In the genomic region with DNA sequence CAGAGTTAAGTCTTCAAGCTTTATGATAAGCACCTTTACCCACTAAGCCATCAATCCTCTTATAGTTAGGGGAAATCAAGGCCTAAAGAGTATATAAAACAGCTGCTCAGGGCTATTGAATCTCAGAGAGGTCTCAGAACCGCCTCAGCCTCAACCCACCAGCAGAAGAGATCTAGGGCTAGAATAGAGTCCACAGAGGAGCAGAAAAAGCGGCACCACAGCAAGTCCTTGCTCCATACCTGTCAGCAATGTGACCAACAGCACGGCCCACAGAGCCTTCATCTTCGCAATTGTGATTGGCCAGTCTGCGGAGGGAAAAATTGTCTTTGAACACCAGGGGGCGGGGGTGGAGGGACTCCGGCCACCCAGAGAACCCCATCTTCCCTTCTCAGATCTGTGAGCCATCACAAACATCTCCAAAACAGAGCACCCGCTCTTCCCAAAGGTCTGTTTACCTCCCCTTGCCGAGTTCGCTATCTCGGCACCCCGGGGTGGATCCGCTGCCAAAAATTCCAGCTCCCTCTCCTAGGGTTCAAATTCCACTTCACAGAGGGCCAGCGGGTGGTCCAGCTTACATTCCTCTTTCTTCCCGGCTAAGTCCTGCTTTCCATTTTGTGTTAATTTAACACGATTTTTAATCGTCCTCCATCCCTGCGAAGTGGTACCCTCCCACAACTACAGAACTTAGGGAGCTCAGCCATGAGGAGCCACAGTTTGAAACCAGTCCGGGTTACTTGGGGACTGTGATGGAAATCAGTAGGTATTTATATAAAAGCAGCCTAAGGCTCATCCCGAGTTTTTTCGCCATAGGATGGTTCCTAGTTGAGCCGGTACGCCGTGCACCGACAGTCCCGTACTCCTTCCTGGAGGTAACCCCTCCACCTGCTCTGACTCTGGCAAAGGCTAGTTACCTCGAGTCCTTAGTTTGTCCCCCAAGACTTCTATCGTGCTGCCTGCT, we compare ENCODE assay signal across 8 mouse cellular contexts. TPM values are rescaled to one million over a fixed set of nuclear protein-coding genes. Genes with fewer than 3 reads are reported as not detected.
DNase-seq lines count a peak whose midpoint lies in the region; ATAC-seq and TF ChIP-seq lines count a peak whose summit lies in the region.

No protein-coding gene starts in this region.

- peak overlapping the region; percentile 75 for H3K4me2 ChIP-seq in heart, embryonic 13.5 days
- peak overlapping the region; percentile 73 for H3K4me2 ChIP-seq in limb, embryonic 11.5 days (ENCODE audit: low read depth, severe bottlenecking)
- peak overlapping the region; percentile 52 for H3K4me2 ChIP-seq in midbrain, postnatal 0 days (ENCODE audit: low read depth, low read length, poor library complexity, severe bottlenecking)

- H3K9ac ChIP-seq in heart, embryonic 13.5 days = peak overlapping the region; percentile 80
- H3K9ac ChIP-seq in limb, embryonic 11.5 days (ENCODE audit: low read length) = peak overlapping the region; percentile 41
- peak overlapping the region; percentile 64 for H3K9ac ChIP-seq in midbrain, postnatal 0 days (replicated peaks; ENCODE audit: low read length, poor library complexity, severe bottlenecking)

- peak; percentile 42; the same call in 1 of the 2 replicates for TF ChIP-seq CTCF in thymus, adult 2 months (IDR thresholded peaks at IDR 0.05; ENCODE audit: borderline replicate concordance, control insufficient read depth, extremely low read depth, insufficient read depth, low read length, poor library complexity)
- TF ChIP-seq CTCF in midbrain, postnatal 0 days (IDR thresholded peaks at IDR 0.05) = peak; percentile 57

- no peak for TF ChIP-seq POLR2A in thymus, adult 2 months (IDR thresholded peaks at IDR 0.05; ENCODE audit: control insufficient read depth, extremely low read depth, insufficient read depth, low read length, poor library complexity)

- WGBS in thymus, adult 2 months = 23% methylated on average over 28 of the region's 28 CpGs
- 2% methylated on average over 28 of the region's 28 CpGs for WGBS in heart, embryonic 13.5 days
- 3% methylated on average over 28 of the region's 28 CpGs for WGBS in limb, embryonic 11.5 days
- WGBS in midbrain, postnatal 0 days = 3% methylated on average over 28 of the region's 28 CpGs

- H3K4me1 ChIP-seq in thymus, adult 2 months (replicated peaks; ENCODE audit: control insufficient read depth, insufficient read depth, low read length) = peaks cover 31% of the 10 kb centered on the region
- H3K4me1 ChIP-seq in heart, embryonic 13.5 days = peaks cover 71% of the 10 kb centered on the region
- H3K4me1 ChIP-seq in limb, embryonic 11.5 days (ENCODE audit: control insufficient read depth, insufficient read depth, low read length) = peaks cover 12% of the 10 kb centered on the region
- 0 out of 2 replicates have a peak, but pooled peaks cover 6% of the 10 kb centered on the region for H3K4me1 ChIP-seq in midbrain, postnatal 0 days (ENCODE audit: insufficient read depth, low read length)

- H3K9me3 ChIP-seq in heart, embryonic 13.5 days = no peaks in the 10 kb centered on the region
- H3K9me3 ChIP-seq in limb, embryonic 11.5 days (ENCODE audit: control insufficient read depth, low read length) = no peaks in the 10 kb centered on the region
- no peaks in the 10 kb centered on the region for H3K9me3 ChIP-seq in midbrain, postnatal 0 days (ENCODE audit: low read length)

- H3K4me3 ChIP-seq in thymus, adult 2 months (ENCODE audit: control insufficient read depth, insufficient read depth, low read length) = peak overlapping the region; percentile 11
- H3K4me3 ChIP-seq in heart, embryonic 13.5 days = peak overlapping the region; percentile 55
- peak overlapping the region; percentile 29 for H3K4me3 ChIP-seq in limb, embryonic 11.5 days (ENCODE audit: low read depth, low read length)
- H3K4me3 ChIP-seq in midbrain, postnatal 0 days (ENCODE audit: low read depth, low read length) = peak overlapping the region; percentile 34

- DNase-seq in thymus, adult 2 months = no peak
- DNase-seq in thymus, adult 18-20 months = no peak
- DNase-seq in limb, embryonic 11.5 days (ENCODE audit: low spot score) = peak; percentile 59
- DNase-seq in midbrain, postnatal 0 days (ENCODE audit: low spot score) = peak; percentile 31
- DNase-seq in T-cell, adult 2 months (ENCODE audit: low spot score) = no peak
- DNase-seq in ovary, adult 18-20 months (ENCODE audit: low spot score) = no peak
- DNase-seq in urinary bladder, postnatal 14 days (ENCODE audit: low spot score) = no peak

- H3K36me3 ChIP-seq in thymus, adult 2 months (ENCODE audit: control insufficient read depth, insufficient read depth, low read length) = no peaks in the 10 kb centered on the region
- H3K36me3 ChIP-seq in heart, embryonic 13.5 days = peaks cover 36% of the 10 kb centered on the region
- peaks cover 4% of the 10 kb centered on the region; the same call in 1 of the 2 replicates for H3K36me3 ChIP-seq in limb, embryonic 11.5 days (ENCODE audit: control insufficient read depth, insufficient read depth, low read length)
- H3K36me3 ChIP-seq in midbrain, postnatal 0 days (ENCODE audit: insufficient read depth, low read length) = peaks cover 18% of the 10 kb centered on the region

- H3K27me3 ChIP-seq in thymus, adult 2 months (ENCODE audit: control insufficient read depth, insufficient read depth, low read length) = no peaks in the 10 kb centered on the region
- no peaks in the 10 kb centered on the region for H3K27me3 ChIP-seq in heart, embryonic 13.5 days (replicated peaks)
- H3K27me3 ChIP-seq in limb, embryonic 11.5 days (ENCODE audit: control insufficient read depth, insufficient read depth, low read length) = no peaks in the 10 kb centered on the region
- H3K27me3 ChIP-seq in midbrain, postnatal 0 days (ENCODE audit: insufficient read depth, low read length) = no peaks in the 10 kb centered on the region

- H3K27ac ChIP-seq in thymus, adult 2 months (ENCODE audit: control insufficient read depth, insufficient read depth, low read length) = peak overlapping the region; percentile 33; the same call in 1 of the 2 replicates
- peak overlapping the region; percentile 69 for H3K27ac ChIP-seq in heart, embryonic 13.5 days (replicated peaks)
- H3K27ac ChIP-seq in limb, embryonic 11.5 days (replicated peaks; ENCODE audit: low read depth, low read length) = no peak overlapping the region
- peak overlapping the region; percentile 67 for H3K27ac ChIP-seq in midbrain, postnatal 0 days (ENCODE audit: low read depth, low read length)

- no peak for ATAC-seq in heart, embryonic 13.5 days (ENCODE audit: extremely low read depth, insufficient number of reproducible peaks, low FRiP score, low TSS enrichment)
- ATAC-seq in limb, embryonic 11.5 days (ENCODE audit: insufficient number of reproducible peaks, low FRiP score, low TSS enrichment, low read depth) = no peak
- ATAC-seq in midbrain, postnatal 0 days (ENCODE audit: low FRiP score) = 0 out of 2 replicates have a peak, but pooled peaks have one; percentile 0

RNA-seq across cellular contexts. Expression of a gene that starts 0.8 kb away (rescaled TPM):
- 1,583 and 2,086 TPM in 2 replicates for polyA plus RNA-seq in thymus, adult 2 months (2012; rRNA removed)
- polyA plus RNA-seq in heart, embryonic 13.5 days (2015; fragmentation: Nextera tagmentation; extraction: Ambion mirVana) = 480 and 561 TPM in 2 replicates
- 83.0 and 83.4 TPM in 2 replicates for polyA plus RNA-seq in limb, embryonic 11.5 days (2014; fragmentation: Nextera tagmentation; extraction: Ambion mirVana)
- 1,618 and 2,613 TPM in 2 replicates for total RNA-seq in midbrain, postnatal 0 days (2014; rRNA removed)
- polyA plus RNA-seq in midbrain, postnatal 0 days (2015; fragmentation: Nextera tagmentation; extraction: Ambion mirVana) = 2,139 and 2,488 TPM in 2 replicates

RNA-seq across cellular contexts. Expression of a gene that starts 5.8 kb away (rescaled TPM):
- polyA plus RNA-seq in thymus, adult 2 months (2012; rRNA removed) = 24.8 and 38.0 TPM in 2 replicates
- polyA plus RNA-seq in heart, embryonic 13.5 days (2015; fragmentation: Nextera tagmentation; extraction: Ambion mirVana) = 8.8 and 13.9 TPM in 2 replicates
- polyA plus RNA-seq in limb, embryonic 11.5 days (2014; fragmentation: Nextera tagmentation; extraction: Ambion mirVana) = 4.5 and 5.0 TPM in 2 replicates
- 3.6 and 5.1 TPM in 2 replicates for total RNA-seq in midbrain, postnatal 0 days (2014; rRNA removed)
- 7.9 and 9.0 TPM in 2 replicates for polyA plus RNA-seq in midbrain, postnatal 0 days (2015; fragmentation: Nextera tagmentation; extraction: Ambion mirVana)

RNA-seq across cellular contexts. Expression of a gene that starts 16.9 kb away (rescaled TPM):
- 1.5 and 6.2 TPM in 2 replicates for polyA plus RNA-seq in thymus, adult 2 months (2012; rRNA removed)
- 0.84 and 3.7 TPM in 2 replicates for polyA plus RNA-seq in heart, embryonic 13.5 days (2015; fragmentation: Nextera tagmentation; extraction: Ambion mirVana)
- polyA plus RNA-seq in limb, embryonic 11.5 days (2014; fragmentation: Nextera tagmentation; extraction: Ambion mirVana) = not detected in 2 replicates
- not detected in 2 replicates for total RNA-seq in midbrain, postnatal 0 days (2014; rRNA removed)
- polyA plus RNA-seq in midbrain, postnatal 0 days (2015; fragmentation: Nextera tagmentation; extraction: Ambion mirVana) = not detected in 2 replicates

RNA-seq across cellular contexts. Expression of a gene that starts 17.0 kb away (rescaled TPM):
- polyA plus RNA-seq in thymus, adult 2 months (2012; rRNA removed) = not detected in 2 replicates
- 2.9 TPM in 1 of 2 replicates, not detected in the other for polyA plus RNA-seq in heart, embryonic 13.5 days (2015; fragmentation: Nextera tagmentation; extraction: Ambion mirVana)
- polyA plus RNA-seq in limb, embryonic 11.5 days (2014; fragmentation: Nextera tagmentation; extraction: Ambion mirVana) = not detected in 2 replicates
- total RNA-seq in midbrain, postnatal 0 days (2014; rRNA removed) = not detected in 2 replicates
- not detected in 2 replicates for polyA plus RNA-seq in midbrain, postnatal 0 days (2015; fragmentation: Nextera tagmentation; extraction: Ambion mirVana)

RNA-seq across cellular contexts. Expression of a gene that starts 17.0 kb away (rescaled TPM):
- polyA plus RNA-seq in thymus, adult 2 months (2012; rRNA removed) = 109 and 120 TPM in 2 replicates
- polyA plus RNA-seq in heart, embryonic 13.5 days (2015; fragmentation: Nextera tagmentation; extraction: Ambion mirVana) = 128 and 146 TPM in 2 replicates
- 154 and 163 TPM in 2 replicates for polyA plus RNA-seq in limb, embryonic 11.5 days (2014; fragmentation: Nextera tagmentation; extraction: Ambion mirVana)
- total RNA-seq in midbrain, postnatal 0 days (2014; rRNA removed) = 122 and 133 TPM in 2 replicates
- 160 and 161 TPM in 2 replicates for polyA plus RNA-seq in midbrain, postnatal 0 days (2015; fragmentation: Nextera tagmentation; extraction: Ambion mirVana)

Comparison
In these comparisons a context has a peak if more than half of its experiments do, and no peak if none do; other contexts are left out.
1. DNase-seq: peak in limb, embryonic 11.5 days (single experiment) and midbrain, postnatal 0 days (single experiment); none in thymus, adult 2 months (single experiment), thymus, adult 18-20 months (0 of 2), T-cell, adult 2 months (single experiment), ovary, adult 18-20 months (single experiment) and urinary bladder, postnatal 14 days (single experiment).
2. Peak in every context shown above with its lines, with median percentiles within 50 percentile points of each other: H3K4me3 ChIP-seq, H3K4me2 ChIP-seq and H3K9ac ChIP-seq.